Mouse (Mus musculus) central nervous system, embryonic 11.5 days (tissue): Measurements from ENCODE around the gene Mynn. TPM values are rescaled to one million over a fixed set of nuclear protein-coding genes. Genes with fewer than 3 reads are reported as not detected.

Experiments used
- polyA plus RNA-seq: library from polyadenylated mRNA; depleted of rRNA; stranded (reverse); fragments of >200 nt; gene quantifications from 2 replicates; pipeline ENCODE4 v1.2.3, GENCODE M21; 2012; rRNA removed

Gene Mynn
- 26.2 and 29.7 TPM in 2 replicates for polyA plus RNA-seq

DNA sequence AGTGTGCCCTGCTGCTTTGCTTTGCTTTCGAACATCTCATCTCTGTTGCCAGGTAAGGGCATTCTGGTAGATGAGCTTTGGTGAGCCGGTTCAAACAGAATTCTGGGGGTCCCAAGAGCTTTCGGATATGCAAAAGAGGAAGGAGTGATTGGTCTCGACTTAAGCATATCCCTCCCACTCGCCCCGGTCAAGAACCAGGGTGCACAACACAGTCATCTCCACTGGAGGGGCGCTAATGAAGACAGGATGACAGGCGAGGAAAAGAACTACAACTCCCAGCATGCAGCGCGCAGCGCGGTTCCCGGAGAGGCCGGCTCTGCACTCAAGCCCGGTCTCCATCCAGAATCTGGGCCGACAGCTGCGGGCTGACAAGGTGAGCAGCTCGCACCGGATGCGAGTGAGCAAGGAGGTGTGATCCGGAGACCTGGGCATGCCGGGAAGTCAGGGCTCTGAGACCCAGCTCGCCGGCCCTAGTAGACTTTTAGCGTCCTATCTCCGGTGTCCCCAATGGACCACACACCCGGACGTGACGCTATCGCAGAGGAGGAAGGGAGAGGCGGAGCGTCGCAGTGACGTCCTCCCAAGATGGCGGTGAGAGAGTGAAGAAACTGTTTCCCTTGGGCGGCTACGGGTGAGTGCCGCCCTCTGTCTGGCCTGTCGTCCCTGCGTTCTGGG, at the start of gene Mynn:
Gene Mynn, plus strand, starts transcription at position 1 of the 675 bp plus-strand sequence.

GRCm38 (mm10) chr3:30599711-30600545, 1.9 kb upstream of the Mynn start, which contains the start of gene Actrt3:
Gene Actrt3, minus strand, starts transcription at chr3:30599939.

DNA sequence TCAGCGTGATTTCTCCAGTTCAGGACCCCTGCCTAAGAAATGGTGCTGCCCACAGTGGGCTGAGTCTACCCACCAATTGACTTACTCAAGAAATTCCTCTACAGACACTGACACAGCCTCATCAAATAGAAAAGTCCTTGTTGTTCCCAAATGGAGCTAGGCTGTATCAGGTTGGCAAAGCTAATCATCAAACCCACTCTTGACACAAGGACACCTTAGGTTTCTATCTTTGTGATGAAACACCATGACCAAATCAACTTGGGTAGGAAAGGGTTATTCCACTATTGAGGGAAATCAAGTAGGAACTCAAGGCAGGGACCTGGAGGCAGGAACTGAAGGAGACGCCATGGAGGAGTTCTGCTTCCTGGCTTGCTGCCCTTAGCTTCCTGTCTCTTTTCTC, 42.3 kb downstream of the Mynn start, which contains the start of gene Lrriq4:
Gene Lrriq4, plus strand, starts transcription at position 301 of the 400 bp plus-strand sequence.

GRCm38 (mm10) chr3:30647440-30648090, 45.7 kb downstream of the Mynn start, which contains the start of gene Lrrc34:
Gene Lrrc34, minus strand, starts transcription at chr3:30647869.

Other genes with a start within 250 kb of the Mynn start
- 16.0 and 42.2 TPM in 2 replicates for gene Mecom, start 54.1 kb upstream of the Mynn start, polyA plus RNA-seq
- gene Actrt3, start 2.1 kb upstream of the Mynn start, polyA plus RNA-seq: 0.10 and 0.11 TPM in 2 replicates
- not detected in 2 replicates for gene Lrriq4, start 42.4 kb downstream of the Mynn start, polyA plus RNA-seq
- gene Lrrc34, start 45.8 kb downstream of the Mynn start, polyA plus RNA-seq: 0.64 and 1.1 TPM in 2 replicates
- gene Lrrc31, start 97.8 kb downstream of the Mynn start, polyA plus RNA-seq: not detected in 2 replicates
- not detected in 2 replicates for gene Samd7, start 144.2 kb downstream of the Mynn start, polyA plus RNA-seq
- 53.1 and 76.1 TPM in 2 replicates for gene Sec62, start 190.8 kb downstream of the Mynn start, polyA plus RNA-seq